Mouse (Mus musculus) heart, postnatal 36 days (tissue): ENCODE measurements around the gene Tmem8b. TPM values are rescaled to one million over a fixed set of nuclear protein-coding genes. Genes with fewer than 3 reads are reported as not detected.

Experiments used
- DNase-seq, 2 experiments: peaks; one replicate each; pipeline ENCODE4 v3.0.0; 2021 to 2022
- intact Hi-C: fragments of 180-260 bp; cut with DNase I; formaldehyde crosslinking; loops from one replicate; pipeline ENCODE4 v1.15.1; 2025
- microRNA-seq, 2 experiments: library from miRNA; unstranded; fragments of <30 nt; microRNA quantifications; one replicate each; pipeline ENCODE4 v1.2.0; 2021; ENCODE audit warnings: borderline number of aligned reads in 2 of 2
- total RNA-seq, 2 experiments: library from RNA; stranded (reverse); gene quantifications; 2 replicates each; pipeline ENCODE4 v1.2.3; 2021

Gene Tmem8b
- total RNA-seq, 2 experiments from 2014 or later: 17.8 to 20.3 TPM

DNA sequence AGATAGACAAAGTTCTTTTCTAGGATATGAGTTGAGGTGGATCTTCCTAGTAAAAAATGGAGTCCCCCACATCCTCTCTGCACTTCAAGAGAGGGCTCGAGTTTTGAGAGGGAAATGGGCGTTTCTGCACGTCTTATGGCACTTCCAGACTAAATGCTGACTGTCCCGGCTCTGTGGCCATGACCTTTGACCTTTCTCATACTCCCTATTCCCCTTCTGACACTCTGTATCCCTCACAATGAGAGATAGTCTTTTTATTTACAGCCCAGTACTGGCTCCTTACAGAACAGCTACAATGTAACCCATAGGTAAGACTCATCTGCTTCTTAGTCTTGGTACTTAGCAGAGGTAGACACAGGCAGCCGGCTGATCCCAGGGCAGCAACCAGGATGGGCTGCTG is 72.8 kb downstream of the Tmem8b start:
- DNase-seq: no peak
- intact Hi-C loops: no loop called here

Small RNA genes within 50 kb of the gene (microRNA-seq; reads per million reads assigned to microRNA genes)
- 0 to 2.9 reads per million in 2 experiments for gene Gm25262

Other genes with a start within 250 kb of the Tmem8b start
- gene Fam166b, start 239.8 kb upstream of the Tmem8b start, total RNA-seq: not detected
- 10 to 100 TPM; 32.8 to 33.4 TPM for gene Tesk1, start 227.0 kb upstream of the Tmem8b start, total RNA-seq
- gene Cd72, start 214.3 kb upstream of the Tmem8b start, total RNA-seq: 1 to 10 TPM in 1 of 2 experiments, under 1 TPM in 1; 0.89 to 1.6 TPM
- not detected for gene Sit1, start 185.2 kb upstream of the Tmem8b start, total RNA-seq
- 10 to 100 TPM; 25.3 to 29.8 TPM for gene Ccdc107, start 176.1 kb upstream of the Tmem8b start, total RNA-seq
- under 1 TPM; 0.39 to 0.62 TPM for gene Arhgef39, start 169.3 kb upstream of the Tmem8b start, total RNA-seq
- under 1 TPM in 1 of 2 experiments, not detected in 1; 0.22 TPM for gene Car9, start 162.0 kb upstream of the Tmem8b start, total RNA-seq
- gene Tpm2, start 145.2 kb upstream of the Tmem8b start, total RNA-seq: 10 to 100 TPM; 29.1 to 29.2 TPM
- 10 to 100 TPM; 40.4 to 47.6 TPM for gene Creb3, start 106.6 kb upstream of the Tmem8b start, total RNA-seq
- 100 to 1,000 TPM; 106 to 118 TPM for gene Tln1, start 106.3 kb upstream of the Tmem8b start, total RNA-seq
- 10 to 100 TPM; 30.7 to 36.1 TPM for gene Rgp1, start 90.3 kb upstream of the Tmem8b start, total RNA-seq
- 10 to 100 TPM; 14.7 to 15.8 TPM for gene Gba2, start 90.1 kb upstream of the Tmem8b start, total RNA-seq
- gene Msmp, start 84.5 kb upstream of the Tmem8b start, total RNA-seq: under 1 TPM; 0.42 to 0.87 TPM
- 10 to 100 TPM; 44.2 to 46.5 TPM for gene Npr2, start 37.0 kb upstream of the Tmem8b start, total RNA-seq
- gene Spag8, start 15.4 kb upstream of the Tmem8b start, total RNA-seq: not detected
- gene Hint2, start 12.5 kb upstream of the Tmem8b start, total RNA-seq: 100 to 1,000 TPM; 131 to 152 TPM
- gene Fam221b, start 174 bp downstream of the Tmem8b start, total RNA-seq: under 1 TPM; 0.24 to 0.31 TPM
- not detected for gene Olfr70, start 31.8 kb downstream of the Tmem8b start, total RNA-seq
- gene Olfr71, start 41.3 kb downstream of the Tmem8b start, total RNA-seq: not detected
- 1 to 10 TPM; 4.2 to 4.7 TPM for gene Hrct1, start 58.2 kb downstream of the Tmem8b start, total RNA-seq
- gene Spaar, start 61.1 kb downstream of the Tmem8b start, total RNA-seq: 1 to 10 TPM; 4.3 to 6.4 TPM
- gene Olfr159, start 102.0 kb downstream of the Tmem8b start, total RNA-seq: not detected
- not detected for gene Olfr156, start 154.9 kb downstream of the Tmem8b start, total RNA-seq
- gene Olfr157, start 171.2 kb downstream of the Tmem8b start, total RNA-seq: not detected
- not detected for gene Olfr155, start 182.6 kb downstream of the Tmem8b start, total RNA-seq
- 1 to 10 TPM; 6.3 to 7.4 TPM for gene Reck, start 206.6 kb downstream of the Tmem8b start, total RNA-seq